Mouse (Mus musculus): ENCODE data around the gene Ctrl.

GRCm38 (mm10) chr8:105919390-105919789 lies 14.3 kb downstream of the Ctrl start:
- no peak for TF ChIP-seq CTCF (conservative IDR thresholded peaks at IDR 0.05; ENCODE audit: insufficient read depth, insufficient read length, low read depth, low read length)
- TF ChIP-seq POLR2A (IDR thresholded peaks at IDR 0.05; ENCODE audit: low read depth, low read length): no peak

All from kidney, adult 2 months (tissue).